Mouse (Mus musculus) erythroid progenitor cell, adult 5-6 weeks (primary cell): Measurements from ENCODE around the gene 3110040M04Rik. TPM values are rescaled to one million over a fixed set of nuclear protein-coding genes. Genes with fewer than 3 reads are reported as not detected.
"Not testable (repeated sequence)": the region's sequence is repeated elsewhere in the genome, so short reads cannot be mapped to it uniquely, and the experiment has no call there.

Experiments used
- ATAC-seq: replicated peaks from 2 replicates; pipeline ENCODE4 v1.8.0; 2016; ENCODE audit warnings: moderate number of reproducible peaks, mild to moderate bottlenecking, moderate TSS enrichment, inconsistent platforms; ENCODE audit not compliant: poor library complexity, low FRiP score, severe bottlenecking
- total RNA-seq, 2 experiments: library from RNA; stranded (forward) in 1 of 2; stranded (reverse) in 1 of 2; fragments of 150-400 nt in 1 of 2; fragments of 186-747, 209-891 nt in 1 of 2; gene quantifications; 2 replicates each; pipeline versions ENCODE4 v1.2.3 to v1.2.4; 2015 to 2017; ENCODE audit warnings: low replicate concordance in 2 of 2

The 3110040M04Rik gene
- total RNA-seq (2015; ENCODE audit: low replicate concordance): not detected in 2 replicates
- not detected in 2 replicates for total RNA-seq (2017; ENCODE audit: low replicate concordance)

- peak; percentile 80 for ATAC-seq
Measured at GRCm38 (mm10) chr1:151203818-151204217, at the start of gene 3110040M04Rik. TSS of gene 3110040M04Rik (plus strand) at chr1:151204121.

GRCm38 (mm10) chr1:151154131-151154530, 49.8 kb upstream of the 3110040M04Rik start:
- ATAC-seq: not testable (repeated sequence)

- no peak for ATAC-seq
Measured at GRCm38 (mm10) chr1:151156129-151156528, 47.8 kb upstream of the 3110040M04Rik start.

GRCm38 (mm10) chr1:151156777-151157632, 46.9 kb upstream of the 3110040M04Rik start:
- ATAC-seq: no peak

- ATAC-seq: no peak
Measured at GRCm38 (mm10) chr1:151157963-151158856, 45.7 kb upstream of the 3110040M04Rik start.

GRCm38 (mm10) chr1:151158857-151159510, 44.9 kb upstream of the 3110040M04Rik start:
- ATAC-seq: no peak

- no peak for ATAC-seq
Measured at GRCm38 (mm10) chr1:151166031-151166430, 37.9 kb upstream of the 3110040M04Rik start.

- no peak for ATAC-seq
Measured at GRCm38 (mm10) chr1:151167297-151168047, 36.4 kb upstream of the 3110040M04Rik start.

GRCm38 (mm10) chr1:151168637-151169036, 35.3 kb upstream of the 3110040M04Rik start:
- ATAC-seq: no peak

GRCm38 (mm10) chr1:151171572-151172461, 32.1 kb upstream of the 3110040M04Rik start:
- no peak for ATAC-seq

- peak; percentile 94 for ATAC-seq
Measured at GRCm38 (mm10) chr1:151177030-151177936, 26.6 kb upstream of the 3110040M04Rik start.

GRCm38 (mm10) chr1:151177937-151178271, 26.0 kb upstream of the 3110040M04Rik start:
- ATAC-seq: peak; percentile 73

GRCm38 (mm10) chr1:151178505-151179083, 25.3 kb upstream of the 3110040M04Rik start:
- no peak for ATAC-seq

- ATAC-seq: no peak
Measured at GRCm38 (mm10) chr1:151180167-151180566, 23.8 kb upstream of the 3110040M04Rik start.

GRCm38 (mm10) chr1:151182266-151182665, 21.7 kb upstream of the 3110040M04Rik start, which contains the start of gene Gm47985:
TSS of gene Gm47985 (plus strand) at chr1:151182537.
- ATAC-seq: peak; percentile 73; the same call in 1 of the 2 replicates

GRCm38 (mm10) chr1:151186186-151186585, 17.7 kb upstream of the 3110040M04Rik start:
- not testable (repeated sequence) for ATAC-seq
